Mouse (Mus musculus): ENCODE results near the gene Klk1b8.
"Not testable (repeated sequence)": the region's sequence is repeated elsewhere in the genome, so short reads cannot be mapped to it uniquely, and the experiment has no call there.

Gene Klk1b8

DNA sequence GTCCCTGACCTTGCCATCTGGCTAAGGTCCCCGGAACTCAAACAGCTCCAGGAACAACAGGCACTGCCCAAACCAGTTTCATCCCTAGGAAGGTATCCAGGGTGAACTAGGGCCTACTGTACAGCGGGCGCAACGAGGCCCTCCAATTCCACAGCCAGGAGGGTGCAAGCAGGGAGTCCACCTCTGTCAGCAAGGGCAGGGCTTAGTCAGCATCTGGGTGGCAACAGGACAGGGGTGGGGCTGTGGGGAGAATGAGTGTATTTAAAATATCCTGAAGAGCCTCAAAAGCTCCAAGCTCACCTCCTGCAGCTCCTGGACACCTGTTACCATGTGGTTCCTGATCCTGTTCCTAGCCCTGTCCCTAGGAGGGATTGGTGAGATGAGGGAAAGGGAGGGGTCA lies 45.1 kb downstream of the Klk1b8 start, which contains the start of gene Klk1b11:
Gene Klk1b11, plus strand, starts transcription at position 301 of the 400 bp plus-strand sequence.
- not testable (repeated sequence) for DNase-seq (ENCODE audit: low read depth, low spot score)
